Mouse (Mus musculus): ENCODE measurements at regions not wholly inside any gene's neighbourhood (a gene's known extent, or its start where the extent isn't known, plus 50 kb on each side); places are given as distances from the start of the nearest gene placed in this dataset.

GRCm38 (mm10) chr3:14952169-14952729 is 66.2 kb downstream of the Car2 start:
- DNase-seq (ENCODE audit: low spot score), result no peak

- DNase-seq (ENCODE audit: low spot score), result no peak
Measured at GRCm38 (mm10) chr3:14952951-14953350, 66.9 kb downstream of the Car2 start.

GRCm38 (mm10) chr3:14957481-14957880 is 71.4 kb downstream of the Car2 start:
- DNase-seq (ENCODE audit: low spot score), result no peak

- DNase-seq (ENCODE audit: low spot score), result no peak
Measured at GRCm38 (mm10) chr3:14958277-14958676, 72.2 kb downstream of the Car2 start.

- no peak for DNase-seq (ENCODE audit: low spot score)
Measured at GRCm38 (mm10) chr3:14959586-14959985, 73.5 kb downstream of the Car2 start.

- no peak for DNase-seq (ENCODE audit: low spot score)
Measured at GRCm38 (mm10) chr3:14964795-14965194, 78.7 kb downstream of the Car2 start.

- DNase-seq (ENCODE audit: low spot score), result no peak
Measured at GRCm38 (mm10) chr3:14965438-14966044, 79.5 kb downstream of the Car2 start.

GRCm38 (mm10) chr3:14967235-14967634 is 81.2 kb downstream of the Car2 start:
- DNase-seq (ENCODE audit: low spot score), result no peak

GRCm38 (mm10) chr3:14968345-14968744 is 82.3 kb downstream of the Car2 start:
- DNase-seq (ENCODE audit: low spot score), result no peak

GRCm38 (mm10) chr3:14969698-14970097 is 83.6 kb downstream of the Car2 start:
- no peak for DNase-seq (ENCODE audit: low spot score)

GRCm38 (mm10) chr3:14971647-14972046 is 85.6 kb downstream of the Car2 start:
- DNase-seq (ENCODE audit: low spot score), result no peak

- DNase-seq (ENCODE audit: low spot score), result no peak
Measured at GRCm38 (mm10) chr3:14974758-14975157, 88.7 kb downstream of the Car2 start.

- DNase-seq (ENCODE audit: low spot score), result no peak
Measured at GRCm38 (mm10) chr3:14975203-14975602, 89.1 kb downstream of the Car2 start.

GRCm38 (mm10) chr3:14979116-14979613 is 93.1 kb downstream of the Car2 start:
- DNase-seq (ENCODE audit: low spot score), result no peak

GRCm38 (mm10) chr3:14989635-14990034 is 103.6 kb downstream of the Car2 start:
- no peak for DNase-seq (ENCODE audit: low spot score)

GRCm38 (mm10) chr3:14993936-14994335 is 107.9 kb downstream of the Car2 start:
- no peak for DNase-seq (ENCODE audit: low spot score)

- DNase-seq (ENCODE audit: low spot score), result no peak
Measured at GRCm38 (mm10) chr3:14997241-14997640, 111.2 kb downstream of the Car2 start.

GRCm38 (mm10) chr3:14998521-14998920 is 112.4 kb downstream of the Car2 start:
- DNase-seq (ENCODE audit: low spot score), result no peak

GRCm38 (mm10) chr3:14999411-14999810 is 113.3 kb downstream of the Car2 start:
- no peak for DNase-seq (ENCODE audit: low spot score)

GRCm38 (mm10) chr3:14999914-15000313 is 113.8 kb downstream of the Car2 start:
- no peak for DNase-seq (ENCODE audit: low spot score)

- DNase-seq (ENCODE audit: low spot score), result no peak
Measured at GRCm38 (mm10) chr3:15000657-15001056, 114.6 kb downstream of the Car2 start.

- no peak for DNase-seq (ENCODE audit: low spot score)
Measured at GRCm38 (mm10) chr3:15007821-15008220, 121.7 kb downstream of the Car2 start.

GRCm38 (mm10) chr3:15008501-15008900 is 122.4 kb downstream of the Car2 start:
- no peak for DNase-seq (ENCODE audit: low spot score)

GRCm38 (mm10) chr3:15009747-15010146 is 123.7 kb downstream of the Car2 start:
- DNase-seq (ENCODE audit: low spot score), result no peak
